Mouse (Mus musculus): ENCODE measurements around the gene Trim8. TPM values are rescaled to one million over a fixed set of nuclear protein-coding genes. Genes with fewer than 3 reads are reported as not detected.

Trim8 gene
- polyA plus RNA-seq, 1 experiment from 2014 or later = 27.1 TPM

DNA sequence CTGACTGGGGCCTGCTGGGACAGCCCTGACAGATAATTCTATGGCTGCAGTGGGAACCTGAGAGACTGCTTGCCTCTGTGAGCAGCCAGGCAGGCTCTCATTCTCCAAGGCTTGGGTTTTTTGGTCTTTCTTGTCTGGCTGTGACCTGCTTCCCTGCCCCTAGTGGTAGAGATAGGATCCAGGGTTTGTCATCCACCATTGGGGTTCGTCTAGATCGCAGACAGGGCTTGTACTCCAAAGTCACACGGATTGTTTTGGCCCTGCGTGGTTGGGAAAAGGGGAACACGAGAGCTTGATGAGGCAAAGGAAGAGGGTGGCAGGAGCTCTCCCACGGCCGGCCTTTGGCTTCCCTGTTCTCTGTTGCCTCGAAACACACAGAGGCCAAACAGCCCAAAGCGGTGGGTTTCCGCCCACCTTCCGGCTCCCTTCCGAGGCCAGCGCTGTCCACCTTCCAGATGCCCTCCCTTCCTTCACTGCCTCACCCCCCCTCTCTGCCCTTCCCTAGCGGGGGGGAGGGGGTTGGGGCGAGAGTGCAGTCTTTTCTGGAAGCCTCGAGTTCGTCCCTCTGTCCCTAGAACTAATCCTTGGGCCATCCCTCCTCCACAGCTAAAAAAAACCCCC lies 18.5 kb upstream of the Trim8 start:
- DNase-seq (ENCODE audit: low spot score) = no peak
- H3K27ac ChIP-seq (replicated peaks; ENCODE audit: low read depth, low read length) = no peak overlapping the region
- no peak overlapping the region for H3K9ac ChIP-seq (ENCODE audit: low read depth, low read length)
- H3K27me3 ChIP-seq (replicated peaks; ENCODE audit: control insufficient read depth, insufficient read depth, low read length) = no peaks in the 10 kb centered on the region
- H3K4me1 ChIP-seq (ENCODE audit: control insufficient read depth, insufficient read depth, low read length) = peaks cover 24% of the 10 kb centered on the region
- peaks cover 71% of the 10 kb centered on the region for H3K36me3 ChIP-seq (ENCODE audit: control insufficient read depth, insufficient read depth, low read length)
- no peak overlapping the region for H3K4me3 ChIP-seq (ENCODE audit: low read depth, low read length)
- 44% methylated on average over 15 of the region's 17 CpGs for WGBS
- ATAC-seq (ENCODE audit: low read depth) = no peak
- H3K4me2 ChIP-seq (ENCODE audit: low read depth, low read length) = no peak overlapping the region
- H3K9me3 ChIP-seq (ENCODE audit: control insufficient read depth, low read length) = no peaks in the 10 kb centered on the region

DNA sequence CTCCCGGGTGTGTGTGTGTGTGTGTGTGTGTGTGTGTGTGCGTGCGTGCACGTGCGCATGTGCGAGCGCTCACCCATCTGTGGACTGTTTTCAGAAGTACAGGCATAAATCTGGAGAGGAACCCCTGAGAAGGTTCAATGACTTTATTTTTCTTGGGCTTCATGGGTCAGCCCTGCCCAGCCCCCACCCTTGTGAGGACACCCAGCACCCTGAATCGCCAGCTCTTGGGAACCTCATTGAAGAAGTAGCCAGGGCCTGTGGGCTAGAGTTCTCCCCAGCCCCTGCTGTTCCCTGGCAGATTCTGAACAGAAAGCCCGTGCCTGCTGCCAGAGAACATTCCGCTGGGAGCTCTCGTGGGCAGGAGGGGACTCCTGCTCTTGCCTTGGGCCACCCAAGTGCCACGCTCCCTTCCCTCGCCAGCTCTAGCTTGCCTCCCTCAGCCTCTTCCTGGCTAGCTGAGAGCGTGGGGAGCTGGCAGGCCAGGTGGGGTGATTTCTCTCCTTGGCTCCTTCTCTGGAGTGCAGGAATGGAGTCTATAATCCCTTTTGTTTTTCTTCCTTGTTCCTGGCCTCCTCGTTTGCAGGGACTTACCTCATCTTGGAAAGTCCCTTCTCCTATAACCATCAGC lies 17.7 kb upstream of the Trim8 start:
- Histone ChIP-seq H3K4me3 (ENCODE audit: low read depth, low read length) (no peak overlapping the region), H3K9ac (ENCODE audit: low read depth, low read length) (no peak overlapping the region), H3K4me1 (ENCODE audit: control insufficient read depth, insufficient read depth, low read length) (peaks cover 22% of the 10 kb centered on the region), H3K4me2 (ENCODE audit: low read depth, low read length) (no peak overlapping the region), H3K27me3 (replicated peaks; ENCODE audit: control insufficient read depth, insufficient read depth, low read length) (no peaks in the 10 kb centered on the region), H3K9me3 (ENCODE audit: control insufficient read depth, low read length) (no peaks in the 10 kb centered on the region), H3K27ac (replicated peaks; ENCODE audit: low read depth, low read length) (peak overlapping the region; percentile 58), H3K36me3 (ENCODE audit: control insufficient read depth, insufficient read depth, low read length) (peaks cover 64% of the 10 kb centered on the region)
- DNase-seq (ENCODE audit: low spot score) (no peak), ATAC-seq (ENCODE audit: low read depth) (no peak)
- 74% methylated on average over 12 of the region's 15 CpGs for WGBS

GRCm38 (mm10) chr19:46484518-46484917 lies 17.0 kb upstream of the Trim8 start:
- Histone ChIP-seq H3K9ac (ENCODE audit: low read depth, low read length) (no peak overlapping the region), H3K9me3 (ENCODE audit: control insufficient read depth, low read length) (no peaks in the 10 kb centered on the region), H3K4me1 (ENCODE audit: control insufficient read depth, insufficient read depth, low read length) (peaks cover 15% of the 10 kb centered on the region; the same call in 1 of the 2 replicates), H3K27me3 (replicated peaks; ENCODE audit: control insufficient read depth, insufficient read depth, low read length) (no peaks in the 10 kb centered on the region), H3K36me3 (ENCODE audit: control insufficient read depth, insufficient read depth, low read length) (peaks cover 57% of the 10 kb centered on the region), H3K4me2 (ENCODE audit: low read depth, low read length) (no peak overlapping the region), H3K4me3 (ENCODE audit: low read depth, low read length) (no peak overlapping the region), H3K27ac (replicated peaks; ENCODE audit: low read depth, low read length) (peak overlapping the region; percentile 58)
- no peak for ATAC-seq (ENCODE audit: low read depth)
- WGBS = 64% methylated on average over 5 of the region's 5 CpGs
- no peak for DNase-seq (ENCODE audit: low spot score)

DNA sequence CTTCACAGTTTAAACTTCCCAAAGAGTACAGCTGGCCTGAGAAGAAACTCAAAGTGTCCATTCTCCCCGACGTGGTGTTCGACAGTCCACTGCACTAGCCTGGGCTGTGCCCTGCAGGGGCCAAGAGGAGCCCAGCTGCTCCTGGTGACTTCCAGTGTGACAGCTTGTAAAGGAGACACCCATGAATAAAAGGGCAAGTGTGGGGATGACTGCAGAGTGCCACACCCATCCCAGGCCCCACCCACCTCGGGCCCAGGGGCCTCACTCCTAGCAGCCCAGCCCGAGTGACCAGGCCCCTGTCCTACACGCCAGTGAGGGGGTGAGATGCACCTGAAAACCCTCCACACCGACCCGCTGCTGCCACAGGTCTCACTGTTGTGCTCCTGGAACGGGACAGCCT lies 15.7 kb upstream of the Trim8 start:
- Histone ChIP-seq H3K9ac (ENCODE audit: low read depth, low read length) (no peak overlapping the region), H3K27ac (replicated peaks; ENCODE audit: low read depth, low read length) (no peak overlapping the region), H3K4me2 (ENCODE audit: low read depth, low read length) (no peak overlapping the region), H3K27me3 (replicated peaks; ENCODE audit: control insufficient read depth, insufficient read depth, low read length) (no peaks in the 10 kb centered on the region), H3K36me3 (ENCODE audit: control insufficient read depth, insufficient read depth, low read length) (peaks cover 44% of the 10 kb centered on the region), H3K4me1 (ENCODE audit: control insufficient read depth, insufficient read depth, low read length) (peaks cover 15% of the 10 kb centered on the region; the same call in 1 of the 2 replicates), H3K4me3 (ENCODE audit: low read depth, low read length) (no peak overlapping the region), H3K9me3 (ENCODE audit: control insufficient read depth, low read length) (no peaks in the 10 kb centered on the region)
- 81% methylated on average over 9 of the region's 9 CpGs for WGBS
- ATAC-seq (ENCODE audit: low read depth) (no peak), DNase-seq (ENCODE audit: low spot score) (no peak)

GRCm38 (mm10) chr19:46486709-46487108 lies 14.8 kb upstream of the Trim8 start:
- no peak overlapping the region for H3K4me3 ChIP-seq (ENCODE audit: low read depth, low read length)
- H3K4me2 ChIP-seq (ENCODE audit: low read depth, low read length) = no peak overlapping the region
- H3K4me1 ChIP-seq (ENCODE audit: control insufficient read depth, insufficient read depth, low read length) = peaks cover 10% of the 10 kb centered on the region; the same call in 1 of the 2 replicates
- WGBS = 71% methylated on average over 2 of the region's 2 CpGs
- peaks cover 43% of the 10 kb centered on the region for H3K36me3 ChIP-seq (ENCODE audit: control insufficient read depth, insufficient read depth, low read length)
- DNase-seq (ENCODE audit: low spot score) (no peak), ATAC-seq (ENCODE audit: low read depth) (no peak)
- H3K27ac ChIP-seq (replicated peaks; ENCODE audit: low read depth, low read length) = no peak overlapping the region
- H3K9ac ChIP-seq (ENCODE audit: low read depth, low read length) = no peak overlapping the region
- H3K27me3 ChIP-seq (replicated peaks; ENCODE audit: control insufficient read depth, insufficient read depth, low read length) = no peaks in the 10 kb centered on the region
- no peaks in the 10 kb centered on the region for H3K9me3 ChIP-seq (ENCODE audit: control insufficient read depth, low read length)

DNA sequence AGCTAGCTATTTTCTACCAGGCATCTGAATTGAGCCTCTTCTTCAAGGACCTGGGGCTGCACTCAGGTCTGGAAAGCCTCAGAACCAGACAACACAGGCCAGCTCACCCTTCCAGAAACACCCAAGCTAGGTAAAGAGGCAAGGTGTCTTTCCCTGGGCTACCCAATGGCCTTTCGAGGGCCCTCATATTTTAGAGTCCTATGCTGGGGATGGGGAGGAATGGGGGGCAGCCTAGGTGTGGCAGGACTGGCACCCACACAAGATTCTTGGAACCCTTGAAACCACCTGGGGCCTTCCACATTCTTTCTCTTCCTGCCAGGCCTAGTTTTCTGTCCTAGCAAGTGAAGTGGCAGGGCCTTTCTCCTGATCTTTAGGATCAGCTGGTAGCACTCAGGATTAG lies 12.1 kb upstream of the Trim8 start:
- Histone ChIP-seq H3K4me3 (ENCODE audit: low read depth, low read length) (no peak overlapping the region), H3K36me3 (ENCODE audit: control insufficient read depth, insufficient read depth, low read length) (peaks cover 35% of the 10 kb centered on the region), H3K27ac (replicated peaks; ENCODE audit: low read depth, low read length) (no peak overlapping the region), H3K27me3 (replicated peaks; ENCODE audit: control insufficient read depth, insufficient read depth, low read length) (no peaks in the 10 kb centered on the region), H3K9ac (ENCODE audit: low read depth, low read length) (no peak overlapping the region), H3K9me3 (ENCODE audit: control insufficient read depth, low read length) (no peaks in the 10 kb centered on the region), H3K4me2 (ENCODE audit: low read depth, low read length) (no peak overlapping the region), H3K4me1 (ENCODE audit: control insufficient read depth, insufficient read depth, low read length) (no peaks in the 10 kb centered on the region)
- WGBS = 93% methylated on average over 1 of the region's 1 CpGs
- ATAC-seq (ENCODE audit: low read depth) (no peak), DNase-seq (ENCODE audit: low spot score) (no peak)

DNA sequence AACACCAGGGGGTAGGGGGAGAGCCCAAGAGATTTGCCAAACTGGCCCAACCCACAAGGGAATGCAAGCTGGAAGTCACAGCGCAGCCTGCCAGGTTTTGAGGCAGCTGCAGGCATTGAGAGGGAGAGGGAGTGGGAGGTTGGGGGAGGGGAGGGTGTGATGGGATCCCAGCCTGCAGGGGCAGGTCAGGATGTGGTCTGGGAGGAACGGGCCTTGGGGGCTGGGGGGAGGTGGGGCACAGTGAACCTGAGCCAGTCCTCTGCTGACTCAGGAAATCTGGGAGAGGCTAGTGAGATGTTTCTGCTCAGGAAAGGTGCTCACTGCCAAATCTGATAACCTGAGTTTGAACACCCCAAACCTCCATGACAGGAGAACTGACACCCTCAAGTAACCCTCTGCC lies 10.9 kb upstream of the Trim8 start:
- no peak overlapping the region for H3K27ac ChIP-seq (replicated peaks; ENCODE audit: low read depth, low read length)
- no peaks in the 10 kb centered on the region for H3K27me3 ChIP-seq (replicated peaks; ENCODE audit: control insufficient read depth, insufficient read depth, low read length)
- peaks cover 23% of the 10 kb centered on the region for H3K36me3 ChIP-seq (ENCODE audit: control insufficient read depth, insufficient read depth, low read length)
- H3K9me3 ChIP-seq (ENCODE audit: control insufficient read depth, low read length) = no peaks in the 10 kb centered on the region
- no peaks in the 10 kb centered on the region for H3K4me1 ChIP-seq (ENCODE audit: control insufficient read depth, insufficient read depth, low read length)
- H3K4me2 ChIP-seq (ENCODE audit: low read depth, low read length) = no peak overlapping the region
- peak; percentile 64; the same call in 1 of the 2 replicates for ATAC-seq (ENCODE audit: low read depth)
- WGBS = 5% methylated on average over 2 of the region's 2 CpGs
- no peak overlapping the region for H3K4me3 ChIP-seq (ENCODE audit: low read depth, low read length)
- no peak for DNase-seq (ENCODE audit: low spot score)
- H3K9ac ChIP-seq (ENCODE audit: low read depth, low read length) = no peak overlapping the region

DNA sequence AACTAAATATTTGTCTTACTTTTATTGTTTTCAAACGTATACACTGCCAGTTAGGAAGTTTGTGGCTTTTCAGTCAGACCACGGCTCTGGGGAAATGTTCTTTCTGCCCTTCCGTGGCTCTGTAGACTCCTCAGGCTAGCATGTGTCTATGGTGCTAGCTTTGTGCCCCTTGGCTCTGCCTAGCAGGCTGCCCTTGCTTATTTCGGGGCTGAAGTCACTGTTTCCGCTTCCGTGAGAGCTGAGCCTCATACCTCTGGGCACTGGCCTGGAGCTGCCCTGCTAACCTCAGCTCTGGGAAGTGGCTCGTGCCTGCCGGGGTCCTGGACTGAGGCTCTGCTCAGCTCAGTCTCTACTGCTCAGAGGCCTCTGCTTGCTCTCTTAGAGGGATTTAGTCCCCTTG lies 6.4 kb upstream of the Trim8 start:
- 73% methylated on average over 8 of the region's 8 CpGs for WGBS
- Histone ChIP-seq H3K9ac (ENCODE audit: low read depth, low read length) (no peak overlapping the region), H3K27ac (replicated peaks; ENCODE audit: low read depth, low read length) (no peak overlapping the region), H3K4me2 (ENCODE audit: low read depth, low read length) (no peak overlapping the region), H3K4me3 (ENCODE audit: low read depth, low read length) (no peak overlapping the region), H3K9me3 (ENCODE audit: control insufficient read depth, low read length) (no peaks in the 10 kb centered on the region), H3K36me3 (ENCODE audit: control insufficient read depth, insufficient read depth, low read length) (no peaks in the 10 kb centered on the region), H3K4me1 (ENCODE audit: control insufficient read depth, insufficient read depth, low read length) (no peaks in the 10 kb centered on the region), H3K27me3 (replicated peaks; ENCODE audit: control insufficient read depth, insufficient read depth, low read length) (no peaks in the 10 kb centered on the region)
- no peak for DNase-seq (ENCODE audit: low spot score)
- ATAC-seq (ENCODE audit: low read depth) = no peak

DNA sequence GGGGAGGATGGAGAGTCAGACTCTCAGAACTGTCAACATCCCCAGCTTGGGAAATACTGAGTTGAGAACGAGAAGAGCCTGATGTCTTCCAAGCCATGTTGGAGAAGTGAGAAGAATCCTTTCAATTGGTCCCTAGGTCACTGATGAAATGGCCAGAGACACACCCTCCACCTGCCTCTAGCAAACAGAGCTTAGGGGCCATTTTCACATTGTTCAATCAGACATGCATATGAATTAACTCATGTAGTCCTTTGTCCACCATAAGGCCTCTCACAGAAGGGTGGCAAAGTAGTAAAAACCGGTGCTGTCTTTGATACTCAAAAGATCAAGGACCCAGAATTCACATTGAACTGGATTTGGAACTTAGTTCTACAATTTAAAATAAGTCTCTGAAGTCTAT lies 4.3 kb upstream of the Trim8 start:
- H3K4me1 ChIP-seq (ENCODE audit: control insufficient read depth, insufficient read depth, low read length) = no peaks in the 10 kb centered on the region
- H3K9me3 ChIP-seq (ENCODE audit: control insufficient read depth, low read length) = no peaks in the 10 kb centered on the region
- no peak overlapping the region for H3K27ac ChIP-seq (replicated peaks; ENCODE audit: low read depth, low read length)
- H3K4me2 ChIP-seq (ENCODE audit: low read depth, low read length) = no peak overlapping the region
- H3K9ac ChIP-seq (ENCODE audit: low read depth, low read length) = no peak overlapping the region
- no peak overlapping the region for H3K4me3 ChIP-seq (ENCODE audit: low read depth, low read length)
- 70% methylated on average over 2 of the region's 2 CpGs for WGBS
- ATAC-seq (ENCODE audit: low read depth) (no peak), DNase-seq (ENCODE audit: low spot score) (no peak)
- no peaks in the 10 kb centered on the region for H3K27me3 ChIP-seq (replicated peaks; ENCODE audit: control insufficient read depth, insufficient read depth, low read length)
- H3K36me3 ChIP-seq (ENCODE audit: control insufficient read depth, insufficient read depth, low read length) = no peaks in the 10 kb centered on the region
